Mouse (Mus musculus): ENCODE data around the gene Nipsnap2. TPM values are rescaled to one million over a fixed set of nuclear protein-coding genes. Genes with fewer than 3 reads are reported as not detected.

Gene Nipsnap2
- polyA plus RNA-seq (2015; fragmentation: Nextera tagmentation; extraction: Ambion mirVana) = 82.8 and 84.1 TPM in 2 replicates

DNA sequence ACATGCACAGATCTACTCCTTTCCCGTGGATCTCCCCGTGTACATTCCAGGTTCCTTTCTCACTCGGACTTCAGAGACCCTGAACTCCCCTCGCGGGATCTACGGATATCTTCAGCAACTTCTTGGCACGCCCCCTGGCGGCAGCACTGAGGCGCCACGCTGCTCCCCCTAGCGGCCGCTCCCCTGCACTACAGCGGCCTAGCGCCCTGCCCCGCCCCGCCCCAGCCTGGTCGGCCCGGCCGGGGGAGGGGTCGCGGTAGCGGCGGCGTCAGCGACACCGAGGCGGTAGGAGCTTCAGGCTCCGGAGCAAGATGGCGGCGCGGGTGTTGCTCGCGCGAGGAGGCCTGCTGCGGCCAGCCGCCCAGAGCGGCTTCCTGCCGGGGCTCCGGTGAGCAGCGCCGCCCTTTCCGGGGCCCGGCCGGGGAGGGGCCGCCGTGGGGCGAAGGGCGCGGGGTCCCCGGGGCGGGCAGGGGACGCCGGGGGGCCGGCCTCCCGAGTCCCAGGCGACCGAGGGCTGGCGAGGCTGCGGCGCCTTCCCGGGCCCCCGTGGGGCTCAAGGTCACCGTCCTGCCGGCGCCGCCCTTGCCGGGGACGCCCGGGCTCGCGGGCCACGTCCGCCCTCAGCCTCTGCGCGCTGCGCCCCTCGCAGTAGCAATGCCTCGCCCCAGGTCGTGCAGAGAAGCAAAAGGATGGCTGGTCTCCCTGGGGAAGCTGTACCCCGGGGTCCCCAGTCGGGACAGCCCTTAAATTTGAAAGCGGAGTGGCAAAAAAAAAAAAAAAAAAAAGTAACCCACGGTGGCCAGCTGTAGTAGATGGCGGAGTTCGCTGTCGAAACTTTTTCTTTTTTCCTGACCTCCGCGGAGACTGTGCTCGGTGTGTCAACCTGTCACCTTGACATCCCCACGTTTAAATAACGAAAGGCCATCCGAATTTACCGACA, at the start of gene Nipsnap2:
Nipsnap2 (plus strand) TSS at position 230 of the 940 bp plus-strand sequence.

DNA sequence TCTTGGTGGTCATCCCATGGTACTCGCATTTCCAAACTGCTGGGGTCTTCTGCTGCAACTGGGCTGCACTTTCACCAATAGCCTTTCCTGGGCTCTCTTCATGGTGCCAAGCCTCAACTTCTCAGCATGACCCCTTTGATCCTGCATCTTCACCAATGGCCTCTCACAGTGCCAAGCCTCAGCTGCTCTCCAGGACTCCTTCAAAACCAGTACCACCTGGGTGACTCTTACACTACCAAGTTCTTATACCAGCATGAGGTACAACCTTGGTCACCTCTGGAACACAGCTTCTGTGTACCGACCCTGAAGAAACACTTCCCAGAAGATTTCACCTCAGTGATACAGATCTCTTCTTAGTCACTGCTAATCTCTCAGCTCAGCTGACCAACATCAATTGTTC, 16.5 kb upstream of the Nipsnap2 start, which contains the start of gene Sept14:
Sept14 (minus strand) TSS at position 101 of the 400 bp plus-strand sequence.

DNA sequence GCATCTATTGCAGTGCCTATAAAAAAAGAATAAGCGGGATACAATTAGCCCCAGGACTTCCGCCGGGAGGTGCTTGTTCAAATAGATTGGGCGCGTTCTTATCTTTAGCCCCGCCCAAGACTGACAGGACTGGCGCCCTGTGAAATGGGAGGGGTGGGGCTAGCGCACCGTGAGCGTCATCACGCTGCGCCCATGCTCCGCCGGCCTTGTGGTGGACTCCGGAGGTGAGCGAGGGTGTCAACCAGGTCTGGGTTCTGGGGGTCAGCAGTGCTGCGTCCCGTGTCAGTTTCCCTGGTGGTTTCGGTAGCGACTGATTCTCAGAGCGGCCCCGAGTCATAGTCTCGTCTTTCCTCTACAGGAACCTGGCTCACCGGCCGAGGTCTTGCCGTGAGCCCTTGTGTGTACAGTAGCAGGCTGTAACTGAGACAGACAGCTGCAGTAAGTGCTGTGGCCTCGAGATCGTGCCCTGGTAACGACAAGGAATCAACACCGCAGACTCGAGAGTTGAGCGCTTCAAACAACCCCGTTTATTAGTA, 9.5 kb upstream of the Nipsnap2 start, which contains the start of gene Mrps17:
Mrps17 (plus strand) TSS at position 172 of the 536 bp plus-strand sequence.

DNA sequence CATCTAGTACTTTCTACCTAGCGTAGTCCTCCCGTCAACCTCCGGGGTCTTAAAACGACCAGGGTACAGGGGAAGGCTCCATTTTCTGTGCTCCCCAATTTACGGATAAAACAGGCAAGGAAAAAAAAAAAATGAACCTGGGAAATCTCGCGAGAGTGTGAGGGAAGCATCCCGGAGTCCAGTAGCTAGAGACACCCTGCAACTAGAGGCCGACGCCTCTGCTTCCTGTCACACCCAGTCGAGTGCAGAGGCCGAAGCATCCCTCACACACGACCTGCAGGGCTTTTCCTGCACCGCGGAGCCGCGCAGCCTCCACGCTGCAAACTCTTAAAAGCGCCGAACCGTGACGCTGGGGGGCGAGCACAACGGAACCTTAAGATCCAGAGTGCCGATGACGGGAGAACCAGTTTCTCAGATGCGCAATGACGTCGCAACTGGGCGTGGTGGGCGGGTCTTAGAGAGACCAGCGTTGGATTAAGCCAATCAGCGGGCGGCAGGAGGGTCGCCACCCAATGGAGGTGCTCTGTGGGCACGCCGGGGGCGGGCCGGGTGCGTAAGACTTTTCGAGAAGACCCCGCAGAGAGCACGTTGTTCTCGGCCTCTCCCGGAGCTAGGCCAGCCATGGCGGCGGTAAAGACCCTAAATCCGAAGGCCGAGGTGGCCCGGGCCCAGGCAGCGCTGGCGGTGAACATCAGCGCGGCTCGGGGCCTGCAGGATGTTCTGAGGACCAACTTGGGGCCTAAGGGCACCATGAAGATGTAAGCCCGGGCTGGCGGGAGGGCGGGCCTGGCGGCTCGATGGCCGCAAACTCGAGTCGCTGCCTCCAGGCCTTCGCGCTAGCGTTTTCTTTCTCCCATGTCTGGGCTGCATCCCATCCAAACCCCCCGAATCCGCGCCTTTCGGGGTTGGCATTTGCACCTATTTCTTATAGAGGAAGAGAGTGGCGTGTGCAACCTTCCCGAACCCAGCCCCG, 62.2 kb downstream of the Nipsnap2 start, which contains the start of gene Psph:
Psph (minus strand) TSS at position 632 of the 973 bp plus-strand sequence.

Other genes with a start within 250 kb of the Nipsnap2 start
- 23.9 and 24.8 TPM in 2 replicates for gene Sfswap, start 223.8 kb upstream of the Nipsnap2 start, polyA plus RNA-seq (2015; fragmentation: Nextera tagmentation; extraction: Ambion mirVana)
- 12.8 and 14.1 TPM in 2 replicates for gene Mmp17, start 140.9 kb upstream of the Nipsnap2 start, polyA plus RNA-seq (2015; fragmentation: Nextera tagmentation; extraction: Ambion mirVana)
- 1.4 and 1.7 TPM in 2 replicates for gene Zfp11, start 55.0 kb upstream of the Nipsnap2 start, polyA plus RNA-seq (2015; fragmentation: Nextera tagmentation; extraction: Ambion mirVana)
- gene Sept14, start 16.6 kb upstream of the Nipsnap2 start, polyA plus RNA-seq (2015; fragmentation: Nextera tagmentation; extraction: Ambion mirVana) = not detected in 2 replicates
- 130 and 134 TPM in 2 replicates for gene Mrps17, start 9.6 kb upstream of the Nipsnap2 start, polyA plus RNA-seq (2015; fragmentation: Nextera tagmentation; extraction: Ambion mirVana)
- gene Psph, start 62.4 kb downstream of the Nipsnap2 start, polyA plus RNA-seq (2015; fragmentation: Nextera tagmentation; extraction: Ambion mirVana) = 24.5 and 24.6 TPM in 2 replicates
- gene Sumf2, start 121.9 kb downstream of the Nipsnap2 start, polyA plus RNA-seq (2015; fragmentation: Nextera tagmentation; extraction: Ambion mirVana) = 20.4 and 22.0 TPM in 2 replicates
- 690 and 752 TPM in 2 replicates for gene Chchd2, start 162.4 kb downstream of the Nipsnap2 start, polyA plus RNA-seq (2015; fragmentation: Nextera tagmentation; extraction: Ambion mirVana)
- 1.7 and 2.6 TPM in 2 replicates for gene Zbed5, start 170.7 kb downstream of the Nipsnap2 start, polyA plus RNA-seq (2015; fragmentation: Nextera tagmentation; extraction: Ambion mirVana)
- gene Phkg1, start 173.5 kb downstream of the Nipsnap2 start, polyA plus RNA-seq (2015; fragmentation: Nextera tagmentation; extraction: Ambion mirVana) = 0.15 and 0.33 TPM in 2 replicates
- gene Nupr1l, start 183.5 kb downstream of the Nipsnap2 start, polyA plus RNA-seq (2015; fragmentation: Nextera tagmentation; extraction: Ambion mirVana) = 4.3 and 4.5 TPM in 2 replicates
- 15.9 and 18.2 TPM in 2 replicates for gene Vkorc1l1, start 216.9 kb downstream of the Nipsnap2 start, polyA plus RNA-seq (2015; fragmentation: Nextera tagmentation; extraction: Ambion mirVana)

Data from urinary bladder, postnatal 0 days (tissue).